Mouse (Mus musculus) cerebellum, adult 2 months (tissue): Measurements from ENCODE around the gene Apobec4. TPM values are rescaled to one million over a fixed set of nuclear protein-coding genes. Genes with fewer than 3 reads are reported as not detected.
"Not testable (repeated sequence)": the region's sequence is repeated elsewhere in the genome, so short reads cannot be mapped to it uniquely, and the experiment has no call there.

ENCODE experiments used
- DNase-seq, 2 experiments: peaks; one replicate each; pipeline ENCODE4 v3.0.0; 2021
- H3K27ac ChIP-seq: fragments of 200-500 bp; 2 replicates; pipeline ENCODE4 v1.5.1; 2012; ENCODE audit warnings: low read length, control low read depth, inconsistent platforms; ENCODE audit not compliant: insufficient read depth
- H3K27me3 ChIP-seq: fragments of 200-500 bp; 2 replicates; pipeline ENCODE4 v1.6.1; 2012; ENCODE audit warnings: inconsistent platforms, mild to moderate bottlenecking, low read length, moderate library complexity; ENCODE audit not compliant: control insufficient read depth, insufficient read depth
- H3K4me1 ChIP-seq: fragments of 200-500 bp; 2 replicates; pipeline ENCODE4 v1.6.1; 2011; ENCODE audit warnings: low read length; ENCODE audit not compliant: control insufficient read depth, insufficient read depth
- H3K4me3 ChIP-seq: fragments of 200-500 bp; replicated peaks from 2 replicates; pipeline ENCODE3; 2011; ENCODE audit warnings: mild to moderate bottlenecking, low read depth, low read length, control low read depth; ENCODE audit not compliant: insufficient read depth
- CTCF ChIP-seq: fragments of 200-500 bp; IDR thresholded peaks from 2 replicates; pipeline ENCODE4 v1.5.1; 2011; ENCODE audit warnings: low read depth, mild to moderate bottlenecking, control low read depth, low read length, moderate library complexity, borderline replicate concordance; ENCODE audit not compliant: insufficient read depth
- POLR2A ChIP-seq: fragments of 200-500 bp; IDR thresholded peaks from 2 replicates; pipeline ENCODE4 v1.6.1; 2011; ENCODE audit warnings: low read length, control low read depth, borderline replicate concordance; ENCODE audit not compliant: insufficient read depth
- WGBS: fragments of 180-500 bp; shearing (Covaris S2); methylation state at CpG from one replicate; pipeline ENCODE4 v1.1.7; 2018; 5-methylcytosine and 5-hydroxymethylcytosine counted together
- polyA plus RNA-seq: library from polyadenylated mRNA; depleted of rRNA; stranded (reverse); fragments of >200 nt; gene quantifications from 2 replicates; pipeline ENCODE4 v1.2.3, GENCODE M21; 2012

The Apobec4 gene
- polyA plus RNA-seq, 1 experiment, result not detected

DNA sequence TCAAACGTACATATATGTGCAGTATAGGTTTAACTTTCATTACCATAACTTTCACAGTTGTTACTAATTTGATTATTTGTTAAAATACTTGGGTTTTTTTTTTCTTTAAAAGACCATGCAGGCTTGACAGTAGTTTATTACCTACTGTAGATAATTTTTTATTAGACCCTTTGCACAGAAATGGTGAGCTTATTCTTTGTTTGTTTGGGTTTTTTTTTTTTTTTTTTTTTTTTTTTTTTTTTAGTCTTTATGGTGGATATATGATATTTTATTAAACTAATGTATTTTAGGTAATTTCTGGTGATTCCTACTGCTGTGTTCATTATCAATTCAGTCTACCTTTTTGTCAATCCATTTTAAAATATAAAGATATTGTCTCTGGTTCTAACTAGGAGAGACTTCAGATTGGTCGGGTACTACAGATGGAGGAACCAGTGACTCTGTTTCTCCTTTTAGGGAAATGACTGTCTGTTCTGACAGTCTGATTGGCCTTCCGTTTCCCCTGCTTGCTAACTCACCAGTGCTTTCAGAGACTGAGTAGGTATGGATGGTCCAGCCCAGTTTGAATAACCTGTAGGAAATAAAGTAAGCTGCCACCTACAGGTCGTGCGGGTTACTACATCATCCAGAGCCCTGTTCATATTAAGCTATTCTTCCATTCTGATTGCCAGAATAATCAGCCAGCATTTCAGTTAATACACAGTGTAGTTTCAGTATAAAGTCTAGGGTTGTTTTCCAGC is 17.6 kb downstream of the Apobec4 start:
- H3K27me3 ChIP-seq, result no peaks in the 10 kb centered on the region
- TF ChIP-seq POLR2A (no peak), CTCF (peak; percentile 38; the same call in 1 of the 2 replicates)
- H3K4me1 ChIP-seq, result no peaks in the 10 kb centered on the region; the same call in 1 of the 2 replicates
- H3K27ac ChIP-seq, result no peak overlapping the region
- 6% methylated on average over 5 of the region's 5 CpGs for WGBS
- DNase-seq, result peak; percentile 85 to 89
- H3K4me3 ChIP-seq, result peak overlapping the region; percentile 51

GRCm38 (mm10) chr1:152771016-152771415 is 20.7 kb downstream of the Apobec4 start:
- H3K27ac ChIP-seq, result no peak overlapping the region
- WGBS, result 75% methylated on average over 9 of the region's 9 CpGs
- no peaks in the 10 kb centered on the region; the same call in 1 of the 2 replicates for H3K4me1 ChIP-seq
- no peaks in the 10 kb centered on the region for H3K27me3 ChIP-seq
- TF ChIP-seq CTCF (no peak), POLR2A (no peak)
- H3K4me3 ChIP-seq, result no peak overlapping the region
- no peak for DNase-seq

DNA sequence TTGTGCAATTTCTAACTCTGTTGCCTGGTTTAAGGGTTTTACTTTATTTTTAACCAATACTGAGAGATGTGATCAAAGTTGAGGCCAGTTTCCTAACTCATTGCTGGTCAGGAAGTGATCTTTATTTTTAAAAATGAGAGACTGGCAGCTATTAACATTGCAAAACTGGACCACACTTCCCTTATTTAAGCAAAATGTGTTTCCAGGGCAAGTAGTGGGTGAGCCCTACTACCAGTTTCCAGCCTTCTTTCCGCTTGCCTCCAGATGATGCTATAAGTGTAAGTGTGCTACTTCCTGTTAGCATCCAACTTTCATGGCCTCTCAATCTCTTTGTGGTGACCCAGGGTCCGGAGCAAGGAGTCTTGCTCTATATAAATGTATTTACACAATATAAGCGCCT is 24.2 kb downstream of the Apobec4 start:
- H3K27ac ChIP-seq, H3K4me1 ChIP-seq, H3K4me3 ChIP-seq, H3K27me3 ChIP-seq, DNase-seq: not testable (repeated sequence)
- WGBS, result 89% methylated on average over 3 of the region's 3 CpGs

DNA sequence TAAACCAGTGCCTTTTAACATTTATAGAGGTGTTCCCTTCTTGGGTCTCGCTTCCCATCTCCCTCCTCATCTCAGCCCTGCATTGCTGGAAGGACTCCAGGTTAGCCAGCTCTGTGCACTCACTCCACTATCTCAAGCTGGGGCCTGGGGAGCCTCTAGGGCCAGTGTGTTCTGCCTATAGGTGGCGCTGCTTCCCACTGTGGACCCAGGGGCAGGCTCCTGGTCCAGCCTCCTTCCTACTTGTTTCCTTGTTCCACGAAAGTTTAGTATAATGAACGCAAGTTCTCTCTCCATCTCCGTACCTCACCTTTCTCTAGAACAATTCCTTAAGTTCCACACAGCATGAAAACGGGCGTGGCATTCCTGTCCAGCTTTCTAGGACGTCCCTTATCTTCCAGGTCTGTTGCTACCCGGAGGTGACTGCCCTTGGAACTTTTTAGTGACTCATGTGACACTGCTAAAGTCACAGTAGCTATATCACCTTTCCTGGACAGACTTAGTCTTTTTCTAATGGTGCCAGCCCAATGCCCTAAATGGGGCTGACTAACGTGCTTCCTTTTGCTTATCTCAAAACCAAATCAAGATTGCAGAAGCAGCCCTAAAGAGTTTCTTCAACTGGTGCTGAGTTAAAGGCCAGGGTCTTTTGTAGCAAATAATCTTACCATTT is 28.9 kb downstream of the Apobec4 start:
- no peak overlapping the region for H3K27ac ChIP-seq
- TF ChIP-seq POLR2A (no peak), CTCF (peak; percentile 50; the same call in 1 of the 2 replicates)
- no peaks in the 10 kb centered on the region for H3K4me1 ChIP-seq
- DNase-seq, result peak; percentile 37 to 56
- H3K4me3 ChIP-seq, result no peak overlapping the region
- no peaks in the 10 kb centered on the region for H3K27me3 ChIP-seq
- 37% methylated on average over 10 of the region's 10 CpGs for WGBS

DNA sequence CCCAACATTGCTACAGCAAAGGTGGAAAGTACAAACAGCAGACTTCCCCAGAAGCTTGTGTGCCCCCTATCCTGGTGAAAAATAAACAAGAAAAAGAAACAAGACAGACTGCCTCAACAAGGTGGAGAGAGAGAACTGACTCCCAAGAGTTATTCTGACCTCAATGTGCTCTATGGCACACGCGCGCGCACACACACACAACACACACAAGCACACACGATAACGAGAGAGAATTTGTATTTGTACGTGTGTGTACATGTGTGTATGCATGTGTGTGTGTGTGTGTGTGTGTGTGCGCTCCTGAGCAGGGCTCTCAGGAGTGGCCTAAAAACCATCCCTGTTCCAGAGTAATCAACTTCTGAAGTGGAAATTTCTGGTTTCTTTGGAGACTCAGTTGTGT is 34.3 kb downstream of the Apobec4 start:
- no peak for DNase-seq
- no peak overlapping the region for H3K27ac ChIP-seq
- H3K27me3 ChIP-seq, result no peaks in the 10 kb centered on the region
- WGBS, result 97% methylated on average over 8 of the region's 8 CpGs
- no peak overlapping the region for H3K4me3 ChIP-seq
- TF ChIP-seq CTCF (no peak), POLR2A (no peak)
- H3K4me1 ChIP-seq, result no peaks in the 10 kb centered on the region

DNA sequence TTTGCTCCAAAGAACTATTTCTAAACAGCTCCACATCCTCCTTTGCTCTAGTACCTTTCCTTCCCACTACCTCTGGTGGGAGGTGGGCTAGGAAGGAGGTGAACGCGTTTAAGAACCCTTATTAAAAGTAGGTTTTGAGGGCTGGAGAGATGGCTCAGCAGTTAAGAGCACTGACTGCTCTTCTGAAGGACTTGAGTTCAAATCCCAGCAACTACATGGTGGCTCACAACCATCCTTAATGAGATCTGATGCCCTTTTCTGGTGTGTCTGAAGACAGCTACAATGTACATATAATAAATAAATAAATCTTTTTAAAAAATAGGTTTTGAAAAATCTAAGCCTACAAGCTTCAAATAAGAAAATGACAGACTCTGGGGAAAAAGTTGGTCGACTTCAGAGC is 35.1 kb downstream of the Apobec4 start:
- not testable (repeated sequence) for H3K4me1 ChIP-seq, H3K27me3 ChIP-seq, H3K27ac ChIP-seq, H3K4me3 ChIP-seq, DNase-seq
- WGBS, result 90% methylated on average over 3 of the region's 3 CpGs

DNA sequence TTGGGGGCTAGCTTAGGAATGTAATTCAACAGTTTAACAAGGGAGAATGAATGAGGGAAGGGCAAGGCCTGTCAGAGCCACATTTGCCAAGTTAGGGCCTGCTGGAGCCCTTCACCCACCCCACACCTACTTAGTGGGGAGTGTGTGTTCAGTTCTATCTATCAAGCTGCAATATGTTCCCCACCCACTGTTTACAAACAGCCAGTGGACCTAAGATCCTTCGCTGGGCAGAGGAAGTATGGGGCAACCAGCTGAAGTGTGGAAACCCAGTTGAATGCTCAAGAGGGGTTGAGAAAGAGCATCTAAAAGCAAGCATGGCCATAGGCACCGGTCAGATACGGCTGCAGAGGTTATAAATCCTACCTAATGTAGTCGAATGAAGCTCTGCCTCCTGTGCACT is 36.6 kb downstream of the Apobec4 start:
- Histone ChIP-seq H3K4me3 (no peak overlapping the region), H3K27ac (no peak overlapping the region), H3K27me3 (no peaks in the 10 kb centered on the region), H3K4me1 (no peaks in the 10 kb centered on the region)
- WGBS, result 91% methylated on average over 4 of the region's 4 CpGs
- no peak for DNase-seq
- no peak for TF ChIP-seq CTCF
- TF ChIP-seq POLR2A, result no peak

DNA sequence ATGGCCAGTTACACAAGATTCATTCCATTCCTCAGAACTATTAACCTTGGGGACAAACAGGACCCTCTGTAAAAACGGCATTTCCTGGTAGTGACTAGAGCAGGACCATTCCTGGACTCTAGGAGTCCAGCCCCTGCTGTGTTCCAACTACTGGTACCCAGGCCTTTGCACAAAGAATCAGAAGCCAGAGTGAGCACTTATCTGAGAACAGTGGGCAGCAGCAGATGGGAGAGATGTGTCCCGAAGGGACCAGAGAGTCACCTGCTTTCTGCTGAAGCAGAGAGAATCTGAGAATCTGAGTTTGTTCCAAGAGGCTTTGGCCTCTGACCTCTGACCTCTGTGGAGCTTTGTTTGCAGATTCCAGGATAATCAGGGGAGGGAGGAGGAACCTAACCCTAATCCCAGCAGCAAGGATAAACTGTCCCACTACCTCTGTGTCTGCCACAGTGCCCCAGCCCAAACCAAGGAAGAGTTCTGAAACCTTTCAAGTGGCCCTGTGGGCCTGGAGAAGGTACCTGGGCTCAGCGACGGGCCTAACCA is 37.8 kb downstream of the Apobec4 start:
- 49% methylated on average over 4 of the region's 4 CpGs for WGBS
- no peak for DNase-seq
- no peaks in the 10 kb centered on the region for H3K27me3 ChIP-seq
- no peak overlapping the region for H3K27ac ChIP-seq
- no peaks in the 10 kb centered on the region for H3K4me1 ChIP-seq
- TF ChIP-seq POLR2A, result no peak
- TF ChIP-seq CTCF, result no peak
- H3K4me3 ChIP-seq, result no peak overlapping the region
